In genomic region chr13:111580054-111580453, GRCm38 (mm10) we compare ENCODE assay signal across 31 mouse cellular contexts. TPM values are rescaled to one million over a fixed set of nuclear protein-coding genes. Genes with fewer than 3 reads are reported as not detected.
"Had no signal": no experiment of that assay in that cellular context is flagged by ENCODE, and none has a peak within 500 bp of the region (broad histone marks: within the 10 kb centered on the region; RNA-seq: fewer than 3 reads in every experiment).

No protein-coding gene starts in this region.

- H3K9me3 ChIP-seq: liver, embryonic 13.5 days; midbrain, embryonic 12.5 days; midbrain, embryonic 15.5 days; neural tube, embryonic 12.5 days had no signal

- H3K27ac ChIP-seq: kidney, postnatal 0 days; layer of hippocampus, adult 2 months; left cerebral cortex, adult 2 months; liver, embryonic 13.5 days; macrophage; midbrain, embryonic 12.5 days; midbrain, embryonic 15.5 days; neural tube, embryonic 12.5 days; neural tube, embryonic 15.5 days had no signal

- H3K4me3 ChIP-seq: layer of hippocampus, adult 2 months; left cerebral cortex, adult 2 months; liver, embryonic 13.5 days; midbrain, embryonic 12.5 days; midbrain, embryonic 15.5 days; neural tube, embryonic 12.5 days; neural tube, embryonic 15.5 days had no signal

- H3K9ac ChIP-seq: liver, embryonic 13.5 days; midbrain, embryonic 12.5 days; midbrain, embryonic 15.5 days; neural tube, embryonic 12.5 days; neural tube, embryonic 15.5 days had no signal

- H3K27me3 ChIP-seq: liver, embryonic 13.5 days; midbrain, embryonic 12.5 days; midbrain, embryonic 15.5 days; neural tube, embryonic 12.5 days; neural tube, embryonic 15.5 days had no signal

- H3K36me3 ChIP-seq: liver, embryonic 13.5 days; midbrain, embryonic 12.5 days; midbrain, embryonic 15.5 days; neural tube, embryonic 12.5 days; neural tube, embryonic 15.5 days had no signal

- H3K4me2 ChIP-seq: liver, embryonic 13.5 days; midbrain, embryonic 12.5 days; midbrain, embryonic 15.5 days; neural tube, embryonic 12.5 days; neural tube, embryonic 15.5 days had no signal

- DNase-seq: kidney, adult 2 months; kidney, postnatal 25 days; layer of hippocampus, postnatal 36 days; liver, embryonic 13.5 days; lung, adult 2 months; right cerebral cortex, adult 18-20 months; thymus, postnatal 25 days had no signal

- ATAC-seq: midbrain, embryonic 15.5 days had no signal

- H3K4me1 ChIP-seq: midbrain, embryonic 12.5 days; midbrain, embryonic 15.5 days; neural tube, embryonic 12.5 days; neural tube, embryonic 15.5 days had no signal

RNA-seq across cellular contexts. Expression of gene Gm10198, which starts 12.5 kb away (rescaled TPM):
- total RNA-seq: layer of hippocampus, adult 2 months; layer of hippocampus, postnatal 10 days; layer of hippocampus, postnatal 36 days; left cerebral cortex, adult 2 months; left cerebral cortex, postnatal 10 days; left cerebral cortex, postnatal 36 days; liver, adult 2 months; megakaryocyte, adult 5-6 weeks had no signal
- polyA plus RNA-seq: kidney, adult 2 months; kidney, embryonic 14.5 days; kidney, postnatal 0 days; large intestine, adult 2 months; limb, embryonic 11.5 days; limb, embryonic 14.5 days; liver, adult 2 months; liver, embryonic 13.5 days; liver, embryonic 16.5 days; lung, adult 2 months; lung, embryonic 16.5 days; macrophage; midbrain, embryonic 12.5 days; midbrain, embryonic 15.5 days; neural tube, embryonic 12.5 days; neural tube, embryonic 15.5 days; small intestine, adult 2 months; spleen, adult 2 months; stomach, embryonic 16.5 days; testis, adult 2 months; thymus, postnatal 0 days had no signal

RNA-seq across cellular contexts. Expression of gene Gm49496, which starts 30.3 kb away (rescaled TPM):
- total RNA-seq: layer of hippocampus, adult 2 months; layer of hippocampus, postnatal 10 days; layer of hippocampus, postnatal 36 days; left cerebral cortex, adult 2 months; left cerebral cortex, postnatal 10 days; left cerebral cortex, postnatal 36 days; liver, adult 2 months; megakaryocyte, adult 5-6 weeks had no signal
- polyA plus RNA-seq: kidney, adult 2 months; kidney, embryonic 14.5 days; kidney, postnatal 0 days; large intestine, adult 2 months; limb, embryonic 11.5 days; limb, embryonic 14.5 days; liver, adult 2 months; liver, embryonic 13.5 days; liver, embryonic 16.5 days; lung, adult 2 months; lung, embryonic 16.5 days; macrophage; midbrain, embryonic 12.5 days; midbrain, embryonic 15.5 days; neural tube, embryonic 12.5 days; neural tube, embryonic 15.5 days; small intestine, adult 2 months; spleen, adult 2 months; stomach, embryonic 16.5 days; testis, adult 2 months; thymus, postnatal 0 days had no signal
